Mouse (Mus musculus) left cerebral cortex, adult 18-20 months (tissue): ENCODE measurements around the gene Zfp37. TPM values are rescaled to one million over a fixed set of nuclear protein-coding genes. Genes with fewer than 3 reads are reported as not detected.
"Not testable (repeated sequence)": the region's sequence is repeated elsewhere in the genome, so short reads cannot be mapped to it uniquely, and the experiment has no call there.

Source experiments
- DNase-seq, 2 experiments: peaks; one replicate each; pipeline ENCODE4 v3.0.0; 2021 to 2022; ENCODE audit warnings: low spot score in 2 of 2, mixed read lengths in 1 of 2
- long read RNA-seq, 2 experiments: library from polyadenylated mRNA; stranded (forward); transcript quantifications; one replicate each; pipeline ENCODE4 v2.0.0; 2021
- total RNA-seq, 2 experiments: library from RNA; stranded (reverse); gene quantifications; 2 replicates each; pipeline ENCODE4 v1.2.3; 2021

Zfp37 gene
- total RNA-seq = 10 to 100 TPM; 21.4 to 21.7 TPM
- long read RNA-seq, experiment 1, transcript Zfp37-206 (4 exons, 2,017 nt) = major isoform, 5 of 20 reads
- long read RNA-seq, experiment 1, partial matches to known transcripts = 1 of 20 reads
- long read RNA-seq, experiment 1, other reads (novel, unspliced or antisense) = 7 of 20 reads
- long read RNA-seq, experiment 2, partial matches to known transcripts = 0 of 14 reads
- long read RNA-seq, experiment 2, other reads (novel, unspliced or antisense) = 5 of 14 reads

DNA sequence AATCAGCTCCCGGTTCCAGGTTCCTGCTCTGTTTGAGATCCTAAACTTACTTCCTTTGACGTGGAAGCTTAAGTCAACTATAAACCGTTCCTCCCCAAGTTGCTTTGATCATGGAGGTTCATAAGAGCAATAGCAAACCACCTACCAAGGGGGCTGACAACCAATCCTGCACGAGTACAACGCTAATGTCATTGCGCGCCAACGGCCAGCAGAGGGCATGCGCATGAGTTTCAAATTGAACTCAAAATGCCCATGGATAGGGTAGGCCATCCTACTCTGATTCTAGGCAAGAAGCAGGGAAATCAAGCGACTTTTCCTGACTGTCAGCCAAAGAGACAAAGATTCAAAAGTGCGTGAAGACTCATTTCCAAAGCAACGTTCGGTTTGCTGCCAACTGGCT, at the start of gene Zfp37:
TSS of gene Zfp37 (minus strand) at position 279 of the 400 bp plus-strand sequence.
- no peak for DNase-seq

- DNase-seq = no peak
These were observed 47.2 kb upstream of the Zfp37 start for GRCm38 (mm10) chr4:62278081-62278480.

- no peak for DNase-seq
These were observed 46.4 kb upstream of the Zfp37 start for GRCm38 (mm10) chr4:62277222-62277621.

- no peak for DNase-seq
These were observed 45.8 kb upstream of the Zfp37 start for GRCm38 (mm10) chr4:62276642-62277041.

DNA sequence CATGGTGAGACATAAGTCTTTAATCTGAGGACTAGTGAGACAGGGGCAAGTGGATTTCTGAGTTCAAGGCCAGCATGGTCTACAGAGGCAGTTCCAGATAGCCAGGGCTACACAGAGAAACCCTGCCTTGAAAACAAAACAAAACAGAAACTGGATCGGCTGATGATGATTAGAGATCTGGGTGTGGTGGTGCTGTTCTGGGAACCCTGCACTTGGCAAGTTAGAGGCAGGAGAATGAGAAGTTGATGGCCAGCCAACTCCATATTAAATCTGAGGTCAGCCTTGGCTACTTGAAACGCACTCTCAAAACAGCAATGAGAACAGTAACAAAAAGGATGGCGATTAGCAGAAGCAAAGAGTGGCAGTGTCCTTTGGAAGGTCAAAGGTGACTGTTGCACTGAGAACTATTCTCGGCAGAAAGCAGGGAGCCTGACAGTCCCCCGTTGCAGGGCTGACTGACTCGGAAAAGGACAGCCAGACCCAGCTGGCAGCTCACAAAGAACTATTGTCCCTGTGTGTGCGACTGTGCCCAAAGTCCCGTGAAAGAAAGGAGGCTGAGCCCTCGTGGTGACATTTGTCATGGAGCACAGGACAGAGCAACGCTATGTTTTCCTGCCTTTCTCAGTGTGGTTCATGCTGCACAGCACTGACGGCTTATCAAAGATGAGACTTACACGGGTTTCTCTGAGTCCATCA, 44.1 kb upstream of the Zfp37 start:
- DNase-seq = peak in 1 of 2 experiments; percentile 6

DNA sequence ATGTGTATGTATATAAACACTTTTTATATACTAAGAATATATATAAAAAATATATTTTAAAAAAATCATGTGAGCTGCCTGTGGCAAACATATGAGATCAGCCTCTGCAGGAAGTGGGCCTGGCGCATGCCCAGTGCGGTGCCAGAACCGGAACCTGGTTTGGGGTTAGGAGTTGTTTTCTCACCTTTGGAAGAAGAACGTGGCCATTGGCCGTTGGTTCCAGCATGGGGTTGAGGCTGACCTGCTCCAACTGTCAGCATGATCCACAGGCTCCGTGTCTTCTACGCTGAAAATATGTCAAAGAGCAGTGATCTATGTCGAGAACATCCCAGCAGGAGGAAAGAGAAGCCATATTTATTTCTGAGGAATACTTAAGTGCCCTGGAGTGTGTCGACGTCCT, 43.1 kb upstream of the Zfp37 start:
- peak in 1 of 2 experiments; percentile 0 for DNase-seq

DNA sequence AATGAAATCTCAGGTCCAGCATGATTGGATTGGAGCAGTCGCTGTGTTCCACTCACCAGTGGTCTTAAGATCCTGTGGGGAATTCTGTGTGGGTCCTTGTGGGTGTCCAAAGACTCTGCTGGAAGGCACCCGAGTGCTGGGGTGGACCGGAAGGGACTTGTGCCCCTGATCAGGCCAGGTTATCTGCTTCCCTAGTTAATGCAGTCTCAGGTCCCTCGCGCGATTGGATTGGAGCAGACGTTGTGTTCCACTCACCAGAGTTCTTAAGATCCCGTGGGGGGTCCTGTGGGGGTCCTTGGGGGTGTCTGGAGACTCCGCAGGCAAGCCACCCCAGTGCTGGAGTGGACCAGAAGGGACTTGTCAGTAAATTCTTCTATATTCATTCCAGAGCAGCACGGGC, 41.8 kb upstream of the Zfp37 start:
- peak in 1 of 2 experiments; percentile 0 for DNase-seq

GRCm38 (mm10) chr4:62267101-62267500, 36.3 kb upstream of the Zfp37 start:
- no peak for DNase-seq

DNA sequence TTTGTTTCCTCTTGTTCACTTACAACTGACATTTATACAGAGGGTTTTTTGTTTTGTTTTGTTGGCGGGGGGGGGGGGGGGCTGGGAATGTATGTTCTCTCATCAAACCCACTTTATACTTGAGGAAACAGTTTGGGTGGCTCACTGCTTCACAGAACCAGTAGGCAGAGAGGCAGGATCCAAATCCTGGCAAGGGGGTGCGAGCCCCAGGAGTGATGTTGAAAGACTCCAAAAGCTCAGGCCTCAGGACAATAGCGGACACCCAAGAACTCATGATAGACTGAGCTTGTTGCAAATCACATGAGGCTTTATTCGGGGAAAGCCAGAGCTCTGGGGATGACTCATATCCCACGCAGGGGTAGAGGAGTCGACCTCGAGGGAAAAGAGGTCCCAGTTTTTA, 35.2 kb upstream of the Zfp37 start:
- not testable (repeated sequence) for DNase-seq

GRCm38 (mm10) chr4:62265154-62265836, 34.4 kb upstream of the Zfp37 start:
- no peak for DNase-seq

GRCm38 (mm10) chr4:62263133-62263844, 32.4 kb upstream of the Zfp37 start:
- no peak for DNase-seq

DNA sequence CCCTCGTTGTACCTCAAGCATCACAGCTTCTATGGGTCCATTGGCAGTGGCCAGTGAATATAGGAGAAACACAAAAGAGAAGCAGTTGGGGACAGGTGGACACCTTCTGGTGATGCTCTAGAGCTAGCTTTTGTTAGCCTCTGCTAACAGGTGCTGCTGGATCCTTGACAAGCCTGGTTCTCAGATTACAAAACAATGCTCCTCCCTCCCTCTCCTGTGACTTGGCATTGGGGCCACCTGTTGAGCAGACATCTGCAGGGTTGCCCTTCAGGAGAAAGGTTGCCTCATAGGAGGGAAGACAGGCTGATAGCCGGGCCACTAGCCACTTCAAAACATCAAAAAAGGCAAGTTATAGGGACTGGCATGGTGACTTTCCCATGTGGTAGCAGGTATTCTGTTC, 31.4 kb upstream of the Zfp37 start, which contains the start of gene Slc31a2:
TSS of gene Slc31a2 (plus strand) at position 287 of the 400 bp plus-strand sequence.
- no peak for DNase-seq

- DNase-seq = no peak
These were observed 26.1 kb upstream of the Zfp37 start for GRCm38 (mm10) chr4:62256931-62257330.

GRCm38 (mm10) chr4:62254551-62254950, 23.7 kb upstream of the Zfp37 start:
- no peak for DNase-seq

DNA sequence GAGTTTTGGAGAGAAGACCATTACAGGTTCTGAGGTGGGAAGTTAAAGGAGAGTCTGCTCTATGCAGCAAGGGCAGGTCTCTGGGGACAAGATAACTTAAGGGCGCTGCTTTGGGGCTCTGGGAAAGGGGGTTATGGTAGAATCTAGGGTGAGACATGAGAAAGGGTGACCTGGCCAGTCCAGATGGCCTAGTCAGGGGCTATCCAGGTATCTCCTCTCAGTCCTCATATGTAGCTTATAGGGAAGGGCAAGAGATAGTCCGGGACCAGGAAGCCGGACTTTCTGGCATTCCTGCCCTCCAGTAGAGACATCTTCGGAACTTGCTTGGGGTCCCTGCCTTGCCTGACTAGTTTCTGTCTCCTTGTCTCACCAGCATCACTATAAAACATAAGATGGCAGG, 20.9 kb upstream of the Zfp37 start:
- DNase-seq = no peak

DNA sequence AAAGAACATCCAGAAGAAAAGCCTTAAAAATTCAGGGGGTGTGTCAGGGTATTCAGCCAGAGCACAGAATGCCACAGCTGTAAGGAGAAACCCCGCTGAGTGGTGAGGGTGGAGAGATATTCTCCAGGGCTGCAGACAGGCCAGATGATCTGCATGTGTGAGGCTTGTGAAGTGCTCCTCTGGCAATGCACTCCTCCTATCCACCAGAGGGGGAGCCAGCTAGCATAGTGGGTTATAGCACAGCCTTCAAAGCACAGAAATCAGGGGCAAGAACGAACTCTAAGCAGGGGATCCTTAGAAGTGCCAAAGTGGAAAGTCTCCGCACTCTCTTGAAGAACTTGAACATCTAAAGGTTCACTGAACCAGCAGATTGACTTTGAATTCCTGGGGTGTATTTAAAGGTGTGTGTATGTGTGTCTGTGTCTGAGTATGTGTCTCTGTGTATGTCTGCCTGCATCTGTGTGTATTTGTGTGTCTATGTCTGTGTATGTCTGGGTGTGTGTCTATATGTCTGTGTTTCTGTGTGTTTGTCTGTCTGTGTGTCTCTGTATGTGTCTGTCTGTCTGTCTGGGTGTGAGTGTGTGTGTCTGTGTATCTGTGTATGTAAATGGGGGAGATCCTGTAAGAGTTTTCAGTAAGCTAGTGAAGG, 20.2 kb upstream of the Zfp37 start:
- DNase-seq = no peak

DNA sequence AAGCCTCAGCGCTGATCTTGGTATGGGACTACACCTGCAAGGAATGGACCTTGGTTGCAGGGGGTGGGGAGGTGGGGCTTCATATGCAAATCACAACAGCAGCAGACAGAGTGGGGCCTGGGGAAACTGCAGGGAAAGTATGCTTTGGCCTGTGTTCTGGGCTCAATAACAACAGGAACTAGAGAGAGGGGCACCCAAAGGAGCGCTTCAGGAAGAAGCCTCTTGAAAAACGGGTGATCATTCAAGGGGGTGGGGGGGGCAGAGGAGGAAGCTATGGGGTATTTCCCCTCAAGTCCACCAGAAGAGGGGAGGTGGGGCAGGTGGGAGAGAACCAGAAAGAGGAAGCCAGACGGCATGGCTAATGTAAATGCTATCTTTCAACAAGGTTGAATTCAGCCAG, 17.5 kb upstream of the Zfp37 start:
- DNase-seq = no peak

DNA sequence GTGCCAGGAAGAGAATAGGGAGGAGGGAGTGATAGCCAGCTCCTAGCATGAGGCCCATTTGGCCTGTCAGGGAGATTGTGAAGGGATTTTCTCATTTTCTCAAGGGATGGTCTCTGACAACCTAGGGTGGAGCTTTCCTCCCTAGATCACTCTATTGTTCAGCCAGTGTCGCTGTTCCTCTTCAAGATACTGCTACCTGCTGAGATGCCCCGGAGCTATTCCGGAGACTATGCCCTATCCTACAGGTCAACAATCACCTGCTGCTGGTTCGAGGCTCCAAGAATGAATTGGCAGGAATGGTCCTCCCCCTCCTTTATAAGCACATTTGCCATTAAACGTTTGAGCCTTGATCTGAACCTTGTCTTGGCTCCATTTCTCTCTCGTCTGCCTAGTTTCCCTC, 9.7 kb upstream of the Zfp37 start:
- DNase-seq = no peak

GRCm38 (mm10) chr4:62230153-62230552, 694 bp downstream of the Zfp37 start:
- DNase-seq = no peak

GRCm38 (mm10) chr4:62229448-62229847, 1.4 kb downstream of the Zfp37 start:
- no peak for DNase-seq

- peak; percentile 29 to 69 for DNase-seq
These were observed 2.5 kb downstream of the Zfp37 start for GRCm38 (mm10) chr4:62228391-62228790.
